Mouse (Mus musculus): ENCODE data around the gene Lsm4. TPM values are rescaled to one million over a fixed set of nuclear protein-coding genes. Genes with fewer than 3 reads are reported as not detected.

Lsm4 gene
- total and polyA plus RNA-seq, 3 experiments, result 94.1 to 889 (median 174) TPM

- Histone ChIP-seq H3K27me3 (ENCODE audit: insufficient read depth, low read length) (peaks cover 12% of the 10 kb centered on the region), H3K4me1 (ENCODE audit: insufficient read depth, low read depth, low read length) (peaks cover 78% of the 10 kb centered on the region), H3K4me3 (ENCODE audit: low read depth, low read length) (no peak overlapping the region), H3K9me3 (replicated peaks) (no peaks in the 10 kb centered on the region), H3K36me3 (replicated peaks) (peaks cover 71% of the 10 kb centered on the region)
- ATAC-seq (ENCODE audit: extremely low read depth, insufficient number of reproducible peaks, low FRiP score, poor library complexity, severe bottlenecking) (no peak), DNase-seq (ENCODE audit: low spot score) (no peak)
- TF ChIP-seq GATA1 (IDR thresholded peaks at IDR 0.05; ENCODE audit: borderline replicate concordance, low read length), result no peak
- TF ChIP-seq POLR2AphosphoS5 (IDR thresholded peaks at IDR 0.05; ENCODE audit: insufficient replicate concordance, low read depth, low read length), result no peak
- no peak for TF ChIP-seq TAL1 (conservative IDR thresholded peaks at IDR 0.05; ENCODE audit: low read depth, low read length)
- no peak for TF ChIP-seq GATA2 (IDR thresholded peaks at IDR 0.05; ENCODE audit: borderline replicate concordance, low read depth, low read length)
These were observed 5.6 kb downstream of the Lsm4 start for GRCm38 (mm10) chr8:70678679-70679078.

DNA sequence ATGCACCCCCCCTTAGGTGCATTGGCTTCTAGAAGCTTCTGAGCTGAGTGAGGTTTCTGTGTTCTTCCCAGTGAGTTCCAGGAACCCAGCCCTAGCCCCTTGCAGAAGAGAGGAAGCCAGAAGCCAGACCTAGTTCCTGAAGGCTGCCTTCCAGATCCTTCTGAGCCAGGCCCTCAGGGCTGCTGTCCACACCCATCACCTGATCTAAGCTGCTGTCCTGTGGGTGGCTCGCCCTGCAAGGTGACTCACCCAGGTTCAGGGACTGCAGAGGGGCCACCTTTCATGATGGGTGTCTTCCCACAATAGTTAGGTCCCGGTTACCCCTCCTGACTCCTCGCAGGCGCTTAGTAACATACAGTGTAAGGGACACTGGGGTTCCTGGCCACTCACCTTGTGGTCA, 6.4 kb downstream of the Lsm4 start:
- DNase-seq (ENCODE audit: low spot score), result no peak
- Histone ChIP-seq H3K9me3 (replicated peaks) (peaks cover 7% of the 10 kb centered on the region), H3K4me1 (ENCODE audit: insufficient read depth, low read depth, low read length) (peaks cover 71% of the 10 kb centered on the region), H3K27me3 (ENCODE audit: insufficient read depth, low read length) (peaks cover 19% of the 10 kb centered on the region), H3K36me3 (replicated peaks) (peaks cover 67% of the 10 kb centered on the region), H3K4me3 (ENCODE audit: low read depth, low read length) (no peak overlapping the region)
- TF ChIP-seq GATA1 (IDR thresholded peaks at IDR 0.05; ENCODE audit: borderline replicate concordance, low read length), result no peak
- no peak for TF ChIP-seq CTCF (IDR thresholded peaks at IDR 0.05; ENCODE audit: low read depth, low read length)
- TF ChIP-seq POLR2AphosphoS5 (IDR thresholded peaks at IDR 0.05; ENCODE audit: insufficient replicate concordance, low read depth, low read length), result no peak
- ATAC-seq (ENCODE audit: extremely low read depth, insufficient number of reproducible peaks, low FRiP score, poor library complexity, severe bottlenecking), result no peak

GRCm38 (mm10) chr8:70680039-70680438, 7.0 kb downstream of the Lsm4 start:
- no peak for DNase-seq (ENCODE audit: low spot score)
- Histone ChIP-seq H3K36me3 (replicated peaks) (peaks cover 60% of the 10 kb centered on the region), H3K4me1 (ENCODE audit: insufficient read depth, low read depth, low read length) (peaks cover 64% of the 10 kb centered on the region), H3K4me3 (ENCODE audit: low read depth, low read length) (no peak overlapping the region), H3K27me3 (ENCODE audit: insufficient read depth, low read length) (peaks cover 25% of the 10 kb centered on the region), H3K9me3 (replicated peaks) (peaks cover 8% of the 10 kb centered on the region)
- ATAC-seq (ENCODE audit: extremely low read depth, insufficient number of reproducible peaks, low FRiP score, poor library complexity, severe bottlenecking), result no peak
- TF ChIP-seq CTCF (IDR thresholded peaks at IDR 0.05; ENCODE audit: low read depth, low read length) (no peak), TAL1 (conservative IDR thresholded peaks at IDR 0.05; ENCODE audit: low read depth, low read length) (no peak), GATA2 (IDR thresholded peaks at IDR 0.05; ENCODE audit: borderline replicate concordance, low read depth, low read length) (no peak), GATA1 (IDR thresholded peaks at IDR 0.05; ENCODE audit: borderline replicate concordance, low read length) (no peak)

- DNase-seq (ENCODE audit: low spot score), result no peak
- ATAC-seq (ENCODE audit: extremely low read depth, insufficient number of reproducible peaks, low FRiP score, poor library complexity, severe bottlenecking), result no peak
- TF ChIP-seq TAL1 (conservative IDR thresholded peaks at IDR 0.05; ENCODE audit: low read depth, low read length), result no peak
- no peak for TF ChIP-seq GATA1 (IDR thresholded peaks at IDR 0.05; ENCODE audit: borderline replicate concordance, low read length)
- TF ChIP-seq GATA2 (IDR thresholded peaks at IDR 0.05; ENCODE audit: borderline replicate concordance, low read depth, low read length), result no peak
- no peak for TF ChIP-seq CTCF (IDR thresholded peaks at IDR 0.05; ENCODE audit: low read depth, low read length)
- TF ChIP-seq POLR2AphosphoS5 (IDR thresholded peaks at IDR 0.05; ENCODE audit: insufficient replicate concordance, low read depth, low read length), result no peak
- H3K9me3 ChIP-seq (replicated peaks), result peaks cover 8% of the 10 kb centered on the region
- peaks cover 55% of the 10 kb centered on the region for H3K4me1 ChIP-seq (ENCODE audit: insufficient read depth, low read depth, low read length)
- H3K36me3 ChIP-seq (replicated peaks), result peaks cover 47% of the 10 kb centered on the region
- peaks cover 39% of the 10 kb centered on the region for H3K27me3 ChIP-seq (ENCODE audit: insufficient read depth, low read length)
- no peak overlapping the region for H3K4me3 ChIP-seq (ENCODE audit: low read depth, low read length)
These were observed 8.4 kb downstream of the Lsm4 start for GRCm38 (mm10) chr8:70681410-70681809.

GRCm38 (mm10) chr8:70682193-70682592, 9.1 kb downstream of the Lsm4 start:
- peaks cover 51% of the 10 kb centered on the region for H3K4me1 ChIP-seq (ENCODE audit: insufficient read depth, low read depth, low read length)
- peak overlapping the region; percentile 33; the same call in 1 of the 2 replicates for H3K4me3 ChIP-seq (ENCODE audit: low read depth, low read length)
- peaks cover 45% of the 10 kb centered on the region for H3K27me3 ChIP-seq (ENCODE audit: insufficient read depth, low read length)
- no peak for DNase-seq (ENCODE audit: low spot score)
- TF ChIP-seq GATA1 (IDR thresholded peaks at IDR 0.05; ENCODE audit: borderline replicate concordance, low read length) (no peak), POLR2AphosphoS5 (IDR thresholded peaks at IDR 0.05; ENCODE audit: insufficient replicate concordance, low read depth, low read length) (no peak), GATA2 (IDR thresholded peaks at IDR 0.05; ENCODE audit: borderline replicate concordance, low read depth, low read length) (no peak), CTCF (IDR thresholded peaks at IDR 0.05; ENCODE audit: low read depth, low read length) (no peak), TAL1 (conservative IDR thresholded peaks at IDR 0.05; ENCODE audit: low read depth, low read length) (no peak)
- no peak for ATAC-seq (ENCODE audit: extremely low read depth, insufficient number of reproducible peaks, low FRiP score, poor library complexity, severe bottlenecking)
- H3K9me3 ChIP-seq (replicated peaks), result peaks cover 8% of the 10 kb centered on the region
- peaks cover 39% of the 10 kb centered on the region for H3K36me3 ChIP-seq (replicated peaks)

- no peak for DNase-seq (ENCODE audit: low spot score)
- no peak for ATAC-seq (ENCODE audit: extremely low read depth, insufficient number of reproducible peaks, low FRiP score, poor library complexity, severe bottlenecking)
- no peak overlapping the region for H3K4me3 ChIP-seq (ENCODE audit: low read depth, low read length)
- TF ChIP-seq POLR2AphosphoS5 (IDR thresholded peaks at IDR 0.05; ENCODE audit: insufficient replicate concordance, low read depth, low read length) (no peak), GATA2 (IDR thresholded peaks at IDR 0.05; ENCODE audit: borderline replicate concordance, low read depth, low read length) (no peak), GATA1 (IDR thresholded peaks at IDR 0.05; ENCODE audit: borderline replicate concordance, low read length) (no peak), TAL1 (conservative IDR thresholded peaks at IDR 0.05; ENCODE audit: low read depth, low read length) (no peak), CTCF (IDR thresholded peaks at IDR 0.05; ENCODE audit: low read depth, low read length) (no peak)
- H3K4me1 ChIP-seq (ENCODE audit: insufficient read depth, low read depth, low read length), result peaks cover 47% of the 10 kb centered on the region
- H3K27me3 ChIP-seq (ENCODE audit: insufficient read depth, low read length), result peaks cover 50% of the 10 kb centered on the region
- H3K36me3 ChIP-seq (replicated peaks), result peaks cover 34% of the 10 kb centered on the region
- peaks cover 8% of the 10 kb centered on the region for H3K9me3 ChIP-seq (replicated peaks)
These were observed 9.6 kb downstream of the Lsm4 start for GRCm38 (mm10) chr8:70682692-70683091.

DNA sequence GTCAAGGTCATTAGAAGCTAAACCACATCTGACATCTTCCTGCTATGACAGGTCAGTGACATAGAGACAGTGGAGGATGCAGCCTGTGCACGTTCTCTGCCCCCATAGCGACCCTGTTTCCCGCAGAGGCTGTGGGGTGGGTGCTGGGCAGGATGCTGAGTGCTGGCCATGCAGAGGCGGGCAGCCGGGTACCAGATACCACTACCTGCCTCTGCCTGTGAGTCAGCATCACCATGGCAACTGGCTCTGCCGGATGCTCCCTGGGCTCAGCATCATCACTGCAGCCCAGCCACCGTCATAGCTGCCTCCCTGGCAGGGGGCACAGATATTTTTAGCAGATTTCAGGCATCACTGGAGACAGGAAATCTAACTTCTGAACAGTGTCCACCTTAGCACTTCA, 11.2 kb downstream of the Lsm4 start:
- Histone ChIP-seq H3K9me3 (replicated peaks) (peaks cover 8% of the 10 kb centered on the region), H3K4me1 (ENCODE audit: insufficient read depth, low read depth, low read length) (peaks cover 33% of the 10 kb centered on the region), H3K27me3 (ENCODE audit: insufficient read depth, low read length) (peaks cover 61% of the 10 kb centered on the region), H3K4me3 (ENCODE audit: low read depth, low read length) (no peak overlapping the region), H3K36me3 (replicated peaks) (peaks cover 18% of the 10 kb centered on the region)
- DNase-seq (ENCODE audit: low spot score), result no peak
- TF ChIP-seq GATA1 (IDR thresholded peaks at IDR 0.05; ENCODE audit: borderline replicate concordance, low read length) (no peak), POLR2AphosphoS5 (IDR thresholded peaks at IDR 0.05; ENCODE audit: insufficient replicate concordance, low read depth, low read length) (no peak), CTCF (IDR thresholded peaks at IDR 0.05; ENCODE audit: low read depth, low read length) (no peak), GATA2 (IDR thresholded peaks at IDR 0.05; ENCODE audit: borderline replicate concordance, low read depth, low read length) (no peak), TAL1 (conservative IDR thresholded peaks at IDR 0.05; ENCODE audit: low read depth, low read length) (no peak)
- ATAC-seq (ENCODE audit: extremely low read depth, insufficient number of reproducible peaks, low FRiP score, poor library complexity, severe bottlenecking), result no peak
